In the genomic region with DNA sequence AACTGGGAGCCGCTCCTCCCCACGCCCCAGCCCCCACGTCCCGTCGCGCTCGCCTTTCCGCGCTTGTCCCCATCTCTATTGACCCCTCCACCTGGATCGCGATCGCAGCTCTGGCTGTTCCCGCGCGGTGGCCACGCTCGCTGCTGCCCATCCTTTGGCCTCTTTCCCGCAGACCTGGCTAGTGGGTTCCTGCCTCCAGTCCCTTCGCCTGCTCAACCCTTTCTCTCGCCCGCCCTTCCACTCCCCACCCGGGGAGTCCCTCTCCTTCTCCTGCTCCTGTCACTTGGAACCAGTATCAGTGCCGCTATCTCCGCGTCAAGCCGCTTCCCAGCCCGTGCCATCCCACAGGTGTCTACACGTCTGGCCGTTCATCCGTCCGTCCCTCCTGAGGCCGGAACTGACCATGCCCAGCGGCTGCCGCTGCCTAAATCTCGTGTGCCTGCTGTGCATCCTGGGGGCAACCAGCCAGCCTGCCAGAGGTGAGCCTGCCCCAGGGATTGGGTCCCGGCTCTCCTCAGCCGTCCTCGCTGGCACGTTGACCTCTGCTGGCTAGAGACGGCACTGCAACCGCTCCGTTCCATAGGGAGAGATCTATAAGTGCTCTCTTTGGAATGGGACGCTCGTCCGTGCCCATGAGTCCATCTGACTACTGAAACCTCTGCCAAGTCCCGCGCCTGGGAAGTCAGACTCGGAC, we compare ENCODE assay signal across 8 mouse cellular contexts. TPM values are rescaled to one million over a fixed set of nuclear protein-coding genes. Genes with fewer than 3 reads are reported as not detected.
DNase-seq lines count a peak whose midpoint lies in the region; ATAC-seq lines count a peak whose summit lies in the region.

No protein-coding gene starts in this region.

- peak overlapping the region; percentile 66 for H3K9ac ChIP-seq in heart, embryonic 15.5 days
- no peak overlapping the region for H3K9ac ChIP-seq in liver, embryonic 13.5 days
- H3K9ac ChIP-seq in stomach, embryonic 15.5 days, result peak overlapping the region; percentile 41

- peak; percentile 55; the same call in 1 of the 2 replicates for ATAC-seq in heart, embryonic 15.5 days (replicated peaks; ENCODE audit: insufficient number of reproducible peaks, insufficient read depth, low FRiP score, low read depth)
- peak; percentile 62; the same call in 1 of the 2 replicates for ATAC-seq in liver, embryonic 13.5 days (ENCODE audit: low read depth)
- ATAC-seq in stomach, embryonic 15.5 days (ENCODE audit: insufficient read depth, low FRiP score, low read depth), result peak; percentile 82; the same call in 1 of the 2 replicates

- peak; percentile 86 for DNase-seq in CD4-positive, CD25-positive, alpha-beta regulatory T cell, adult 2 months (ENCODE audit: low read depth, low spot score)
- DNase-seq in forebrain, embryonic 10.5 days (ENCODE audit: extremely low spot score, low spot score), result peak; percentile 91
- peak; percentile 86 for DNase-seq in kidney, postnatal 14 days
- DNase-seq in liver, embryonic 13.5 days, result peak; percentile 54
- DNase-seq in neural tube, embryonic 10.5 days (ENCODE audit: extremely low spot score, low spot score), result peak; percentile 94

- H3K4me3 ChIP-seq in brown adipose tissue, adult 24 weeks (ENCODE audit: insufficient read depth, low read depth, low read length), result peak overlapping the region; percentile 49
- H3K4me3 ChIP-seq in forebrain, embryonic 10.5 days, result peak overlapping the region; percentile 68
- peak overlapping the region; percentile 66 for H3K4me3 ChIP-seq in heart, embryonic 15.5 days
- peak overlapping the region; percentile 54 for H3K4me3 ChIP-seq in liver, embryonic 13.5 days (replicated peaks)
- peak overlapping the region; percentile 59 for H3K4me3 ChIP-seq in stomach, embryonic 15.5 days (replicated peaks)

- 1% methylated on average over 48 of the region's 48 CpGs for WGBS in forebrain, embryonic 10.5 days
- under 1% methylated on average over 48 of the region's 48 CpGs for WGBS in heart, embryonic 15.5 days
- 1% methylated on average over 48 of the region's 48 CpGs for WGBS in liver, embryonic 13.5 days (ENCODE audit: insufficient replicate concordance)
- WGBS in stomach, embryonic 15.5 days, result 1% methylated on average over 48 of the region's 48 CpGs

- H3K9me3 ChIP-seq in forebrain, embryonic 10.5 days, result no peaks in the 10 kb centered on the region
- H3K9me3 ChIP-seq in heart, embryonic 15.5 days (replicated peaks), result no peaks in the 10 kb centered on the region
- H3K9me3 ChIP-seq in liver, embryonic 13.5 days (replicated peaks), result no peaks in the 10 kb centered on the region
- no peaks in the 10 kb centered on the region for H3K9me3 ChIP-seq in stomach, embryonic 15.5 days

- no peaks in the 10 kb centered on the region for H3K36me3 ChIP-seq in forebrain, embryonic 10.5 days (replicated peaks)
- H3K36me3 ChIP-seq in heart, embryonic 15.5 days, result no peaks in the 10 kb centered on the region
- no peaks in the 10 kb centered on the region for H3K36me3 ChIP-seq in liver, embryonic 13.5 days
- no peaks in the 10 kb centered on the region for H3K36me3 ChIP-seq in stomach, embryonic 15.5 days

- no peak overlapping the region for H3K27ac ChIP-seq in brown adipose tissue, adult 24 weeks (replicated peaks; ENCODE audit: low read depth, low read length)
- peak overlapping the region; percentile 40; the same call in 1 of the 2 replicates for H3K27ac ChIP-seq in forebrain, embryonic 10.5 days
- no peak overlapping the region for H3K27ac ChIP-seq in heart, embryonic 15.5 days
- H3K27ac ChIP-seq in liver, embryonic 13.5 days, result no peak overlapping the region
- H3K27ac ChIP-seq in stomach, embryonic 15.5 days, result no peak overlapping the region

- peaks cover 76% of the 10 kb centered on the region for H3K27me3 ChIP-seq in forebrain, embryonic 10.5 days (ENCODE audit: poor library complexity, severe bottlenecking)
- H3K27me3 ChIP-seq in heart, embryonic 15.5 days, result peaks cover 63% of the 10 kb centered on the region
- peaks cover 72% of the 10 kb centered on the region for H3K27me3 ChIP-seq in liver, embryonic 13.5 days
- peaks cover 44% of the 10 kb centered on the region for H3K27me3 ChIP-seq in stomach, embryonic 15.5 days (replicated peaks)

- no peaks in the 10 kb centered on the region; the same call in 1 of the 2 replicates for H3K4me1 ChIP-seq in brown adipose tissue, adult 24 weeks (ENCODE audit: control insufficient read depth, insufficient read depth, insufficient read length, low read length)
- peaks cover 26% of the 10 kb centered on the region for H3K4me1 ChIP-seq in forebrain, embryonic 10.5 days
- H3K4me1 ChIP-seq in heart, embryonic 15.5 days (replicated peaks), result peaks cover 17% of the 10 kb centered on the region
- H3K4me1 ChIP-seq in liver, embryonic 13.5 days (replicated peaks), result peaks cover 12% of the 10 kb centered on the region
- peaks cover 18% of the 10 kb centered on the region for H3K4me1 ChIP-seq in stomach, embryonic 15.5 days

- H3K4me2 ChIP-seq in heart, embryonic 15.5 days, result peak overlapping the region; percentile 100
- H3K4me2 ChIP-seq in liver, embryonic 13.5 days, result peak overlapping the region; percentile 73
- peak overlapping the region; percentile 100 for H3K4me2 ChIP-seq in stomach, embryonic 15.5 days

RNA-seq across cellular contexts. Expression of gene Dlk2, which starts 1.1 kb away (rescaled TPM):
- not detected in 2 replicates for polyA plus RNA-seq in brown adipose tissue, adult 24 weeks (2012; ENCODE audit: insufficient read depth, insufficient read length, missing spikeins)
- polyA plus RNA-seq in forebrain, embryonic 10.5 days (2016; fragmentation: Nextera tagmentation; extraction: Ambion mirVana), result 1.2 TPM in 2 replicates
- polyA plus RNA-seq in heart, embryonic 15.5 days (2015; fragmentation: Nextera tagmentation; extraction: Ambion mirVana), result 0.49 and 1.7 TPM in 2 replicates
- 0.09 TPM in 1 of 2 replicates, not detected in the other for polyA plus RNA-seq in liver, embryonic 13.5 days (2015; fragmentation: Nextera tagmentation; extraction: Ambion mirVana)
- 4.5 and 5.7 TPM in 2 replicates for polyA plus RNA-seq in stomach, embryonic 15.5 days (2015; fragmentation: Nextera tagmentation; extraction: Ambion mirVana)

RNA-seq across cellular contexts. Expression of gene Tjap1, which starts 15.5 kb away (rescaled TPM):
- polyA plus RNA-seq in brown adipose tissue, adult 24 weeks (2012; ENCODE audit: insufficient read depth, insufficient read length, missing spikeins), result 8.6 and 13.5 TPM in 2 replicates
- 60.0 and 62.6 TPM in 2 replicates for polyA plus RNA-seq in forebrain, embryonic 10.5 days (2016; fragmentation: Nextera tagmentation; extraction: Ambion mirVana)
- polyA plus RNA-seq in heart, embryonic 15.5 days (2015; fragmentation: Nextera tagmentation; extraction: Ambion mirVana), result 39.5 and 44.9 TPM in 2 replicates
- polyA plus RNA-seq in liver, embryonic 13.5 days (2015; fragmentation: Nextera tagmentation; extraction: Ambion mirVana), result 11.2 and 12.1 TPM in 2 replicates
- 33.8 and 37.2 TPM in 2 replicates for polyA plus RNA-seq in stomach, embryonic 15.5 days (2015; fragmentation: Nextera tagmentation; extraction: Ambion mirVana)

RNA-seq across cellular contexts. Expression of gene Abcc10, which starts 29.8 kb away (rescaled TPM):
- 2.7 and 3.5 TPM in 2 replicates for polyA plus RNA-seq in brown adipose tissue, adult 24 weeks (2012; ENCODE audit: insufficient read depth, insufficient read length, missing spikeins)
- polyA plus RNA-seq in forebrain, embryonic 10.5 days (2016; fragmentation: Nextera tagmentation; extraction: Ambion mirVana), result 5.8 and 6.1 TPM in 2 replicates
- 4.3 and 4.6 TPM in 2 replicates for polyA plus RNA-seq in heart, embryonic 15.5 days (2015; fragmentation: Nextera tagmentation; extraction: Ambion mirVana)
- 1.6 and 1.7 TPM in 2 replicates for polyA plus RNA-seq in liver, embryonic 13.5 days (2015; fragmentation: Nextera tagmentation; extraction: Ambion mirVana)
- polyA plus RNA-seq in stomach, embryonic 15.5 days (2015; fragmentation: Nextera tagmentation; extraction: Ambion mirVana), result 5.3 and 5.9 TPM in 2 replicates

RNA-seq across cellular contexts. Expression of gene Lrrc73, which starts 45.0 kb away (rescaled TPM):
- not detected in 2 replicates for polyA plus RNA-seq in brown adipose tissue, adult 24 weeks (2012; ENCODE audit: insufficient read depth, insufficient read length, missing spikeins)
- 0.81 and 1.0 TPM in 2 replicates for polyA plus RNA-seq in forebrain, embryonic 10.5 days (2016; fragmentation: Nextera tagmentation; extraction: Ambion mirVana)
- 0.47 and 0.94 TPM in 2 replicates for polyA plus RNA-seq in heart, embryonic 15.5 days (2015; fragmentation: Nextera tagmentation; extraction: Ambion mirVana)
- 0.06 and 0.10 TPM in 2 replicates for polyA plus RNA-seq in liver, embryonic 13.5 days (2015; fragmentation: Nextera tagmentation; extraction: Ambion mirVana)
- polyA plus RNA-seq in stomach, embryonic 15.5 days (2015; fragmentation: Nextera tagmentation; extraction: Ambion mirVana), result 0.58 and 1.1 TPM in 2 replicates

RNA-seq across cellular contexts. Expression of gene Yipf3, which starts 50.5 kb away (rescaled TPM):
- 63.4 and 66.1 TPM in 2 replicates for polyA plus RNA-seq in brown adipose tissue, adult 24 weeks (2012; ENCODE audit: insufficient read depth, insufficient read length, missing spikeins)
- polyA plus RNA-seq in forebrain, embryonic 10.5 days (2016; fragmentation: Nextera tagmentation; extraction: Ambion mirVana), result 68.3 and 72.5 TPM in 2 replicates
- 72.1 and 97.8 TPM in 2 replicates for polyA plus RNA-seq in heart, embryonic 15.5 days (2015; fragmentation: Nextera tagmentation; extraction: Ambion mirVana)
- polyA plus RNA-seq in liver, embryonic 13.5 days (2015; fragmentation: Nextera tagmentation; extraction: Ambion mirVana), result 39.8 and 41.8 TPM in 2 replicates
- polyA plus RNA-seq in stomach, embryonic 15.5 days (2015; fragmentation: Nextera tagmentation; extraction: Ambion mirVana), result 98.2 and 104 TPM in 2 replicates
